Mouse (Mus musculus): Measurements from ENCODE around the gene Acvr1. TPM values are rescaled to one million over a fixed set of nuclear protein-coding genes. Genes with fewer than 3 reads are reported as not detected.

The Acvr1 gene
- polyA plus RNA-seq, 1 experiment from 2014 or later = 7.0 TPM

DNA sequence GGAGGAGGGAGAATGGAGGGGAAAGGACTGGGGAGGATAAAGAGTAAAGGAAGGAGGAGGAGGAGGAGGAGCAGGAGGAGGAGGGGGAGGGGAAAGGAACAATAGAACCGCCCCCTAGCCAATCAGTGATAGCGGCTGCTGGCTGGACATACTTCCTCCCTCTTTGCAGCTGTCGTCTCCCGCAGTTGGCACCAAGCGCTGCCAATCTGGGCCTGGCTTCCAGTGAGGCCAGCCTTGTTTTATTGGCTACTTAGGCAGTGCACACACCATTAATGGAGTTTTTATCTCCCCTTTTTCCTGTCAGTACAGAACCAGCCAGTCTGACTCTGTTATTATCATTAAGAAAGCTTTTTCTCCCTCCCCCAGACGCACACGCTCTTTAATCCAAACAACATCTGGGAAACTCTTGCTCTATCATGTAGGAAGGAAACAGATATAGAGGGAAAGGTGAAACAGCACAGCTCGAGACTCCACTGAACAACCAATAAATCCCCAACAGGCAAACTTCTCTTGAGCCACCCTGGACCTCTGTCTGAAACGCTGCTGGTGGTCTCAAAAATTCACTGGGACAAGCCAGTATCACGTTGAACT lies 34.6 kb downstream of the Acvr1 start:
- Histone ChIP-seq H3K27ac (peak overlapping the region; percentile 77), H3K27me3 (replicated peaks) (no peaks in the 10 kb centered on the region), H3K9me3 (no peaks in the 10 kb centered on the region), H3K36me3 (no peaks in the 10 kb centered on the region), H3K4me3 (replicated peaks) (0 out of 2 replicates have a peak overlapping the region, but pooled peaks have one; percentile 6), H3K4me2 (peak overlapping the region; percentile 38; the same call in 1 of the 2 replicates), H3K9ac (no peak overlapping the region), H3K4me1 (peaks cover 41% of the 10 kb centered on the region)
- peak; percentile 84 for ATAC-seq (ENCODE audit: insufficient read depth, low FRiP score, low read depth)
- WGBS = 13% methylated on average over 10 of the region's 10 CpGs

- no peak overlapping the region for H3K4me2 ChIP-seq
Measured at GRCm38 (mm10) chr2:58530521-58530920, 36.4 kb downstream of the Acvr1 start.

GRCm38 (mm10) chr2:58529860-58530440 lies 37.0 kb downstream of the Acvr1 start:
- no peak overlapping the region for H3K27ac ChIP-seq
- H3K36me3 ChIP-seq = no peaks in the 10 kb centered on the region
- no peak for ATAC-seq (ENCODE audit: insufficient read depth, low FRiP score, low read depth)
- H3K4me1 ChIP-seq = peaks cover 41% of the 10 kb centered on the region
- no peak overlapping the region for H3K4me2 ChIP-seq
- 42% methylated on average over 7 of the region's 7 CpGs for WGBS
- H3K9me3 ChIP-seq = no peaks in the 10 kb centered on the region
- no peak overlapping the region for H3K4me3 ChIP-seq (replicated peaks)
- H3K9ac ChIP-seq = no peak overlapping the region
- H3K27me3 ChIP-seq (replicated peaks) = no peaks in the 10 kb centered on the region

More at GRCm38 (mm10) chr2:58530521-58530920, 36.4 kb downstream of the Acvr1 start:
- Histone ChIP-seq H3K36me3 (no peaks in the 10 kb centered on the region), H3K4me1 (peaks cover 41% of the 10 kb centered on the region), H3K9me3 (no peaks in the 10 kb centered on the region), H3K4me3 (replicated peaks) (no peak overlapping the region), H3K27ac (no peak overlapping the region), H3K27me3 (replicated peaks) (no peaks in the 10 kb centered on the region), H3K9ac (no peak overlapping the region)
- ATAC-seq (ENCODE audit: insufficient read depth, low FRiP score, low read depth) = no peak
- 67% methylated on average over 4 of the region's 4 CpGs for WGBS

GRCm38 (mm10) chr2:58529384-58529783 lies 37.6 kb downstream of the Acvr1 start:
- H3K36me3 ChIP-seq = no peaks in the 10 kb centered on the region
- H3K9ac ChIP-seq = no peak overlapping the region
- 0 out of 2 replicates have a peak overlapping the region, but pooled peaks have one; percentile 2 for H3K27ac ChIP-seq
- no peak for ATAC-seq (ENCODE audit: insufficient read depth, low FRiP score, low read depth)
- H3K9me3 ChIP-seq = no peaks in the 10 kb centered on the region
- WGBS = 68% methylated on average over 5 of the region's 5 CpGs
- no peaks in the 10 kb centered on the region for H3K27me3 ChIP-seq (replicated peaks)
- H3K4me3 ChIP-seq (replicated peaks) = no peak overlapping the region
- no peak overlapping the region for H3K4me2 ChIP-seq
- peaks cover 35% of the 10 kb centered on the region for H3K4me1 ChIP-seq

GRCm38 (mm10) chr2:58527786-58528185 lies 39.2 kb downstream of the Acvr1 start:
- Histone ChIP-seq H3K9ac (no peak overlapping the region), H3K4me2 (no peak overlapping the region), H3K9me3 (no peaks in the 10 kb centered on the region), H3K4me3 (replicated peaks) (no peak overlapping the region), H3K4me1 (peaks cover 20% of the 10 kb centered on the region), H3K36me3 (no peaks in the 10 kb centered on the region), H3K27ac (no peak overlapping the region), H3K27me3 (replicated peaks) (no peaks in the 10 kb centered on the region)
- no peak for ATAC-seq (ENCODE audit: insufficient read depth, low FRiP score, low read depth)
- 95% methylated on average over 3 of the region's 3 CpGs for WGBS

DNA sequence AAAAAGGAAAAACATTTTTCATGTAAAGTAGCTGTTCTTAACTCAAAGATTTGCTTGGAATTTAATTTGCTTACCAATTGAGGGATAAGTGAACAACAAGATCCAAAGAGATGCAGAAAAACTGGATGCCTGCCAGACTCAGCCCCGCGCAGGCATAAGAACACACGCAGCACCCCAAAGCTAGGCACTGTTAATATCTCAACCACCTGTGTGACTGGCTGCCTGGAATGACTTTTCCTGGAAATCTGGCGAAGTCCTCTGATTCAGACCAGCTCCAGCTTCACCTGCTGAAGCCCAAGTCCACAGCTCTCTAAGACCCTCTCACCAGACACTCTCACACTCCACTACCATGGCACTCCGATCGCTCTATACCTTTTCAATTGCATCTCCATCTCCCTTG lies 42.6 kb downstream of the Acvr1 start:
- no peak overlapping the region for H3K9ac ChIP-seq
- ATAC-seq (ENCODE audit: insufficient read depth, low FRiP score, low read depth) = no peak
- H3K4me3 ChIP-seq (replicated peaks) = no peak overlapping the region
- H3K4me1 ChIP-seq = peaks cover 19% of the 10 kb centered on the region
- H3K4me2 ChIP-seq = no peak overlapping the region
- no peaks in the 10 kb centered on the region for H3K27me3 ChIP-seq (replicated peaks)
- H3K27ac ChIP-seq = no peak overlapping the region
- no peaks in the 10 kb centered on the region for H3K36me3 ChIP-seq
- WGBS = 87% methylated on average over 6 of the region's 6 CpGs
- no peaks in the 10 kb centered on the region for H3K9me3 ChIP-seq

DNA sequence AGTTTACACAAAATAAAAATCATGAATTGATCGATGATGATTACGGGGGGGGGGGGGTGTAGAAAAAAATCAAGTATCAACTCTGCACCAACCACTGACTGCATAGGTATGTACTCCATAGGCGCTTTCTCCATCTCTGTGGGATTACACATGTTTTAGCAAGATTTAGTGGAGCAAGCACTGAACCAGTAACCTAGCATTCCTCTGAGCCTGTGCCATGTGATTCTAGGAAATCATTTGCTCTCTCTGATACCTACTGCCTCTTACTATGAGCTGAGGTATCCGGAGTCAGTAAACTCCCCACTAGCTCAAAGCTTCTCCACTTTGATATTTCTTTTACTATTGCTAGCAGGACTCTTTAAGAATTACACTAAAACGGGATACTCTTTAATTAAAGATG lies 43.1 kb downstream of the Acvr1 start:
- H3K4me3 ChIP-seq (replicated peaks) = no peak overlapping the region
- WGBS = 86% methylated on average over 5 of the region's 5 CpGs
- no peak overlapping the region for H3K4me2 ChIP-seq
- H3K27ac ChIP-seq = no peak overlapping the region
- H3K9me3 ChIP-seq = no peaks in the 10 kb centered on the region
- no peak for ATAC-seq (ENCODE audit: insufficient read depth, low FRiP score, low read depth)
- no peaks in the 10 kb centered on the region for H3K27me3 ChIP-seq (replicated peaks)
- H3K36me3 ChIP-seq = no peaks in the 10 kb centered on the region
- H3K9ac ChIP-seq = no peak overlapping the region
- H3K4me1 ChIP-seq = peaks cover 17% of the 10 kb centered on the region; the same call in 1 of the 2 replicates

DNA sequence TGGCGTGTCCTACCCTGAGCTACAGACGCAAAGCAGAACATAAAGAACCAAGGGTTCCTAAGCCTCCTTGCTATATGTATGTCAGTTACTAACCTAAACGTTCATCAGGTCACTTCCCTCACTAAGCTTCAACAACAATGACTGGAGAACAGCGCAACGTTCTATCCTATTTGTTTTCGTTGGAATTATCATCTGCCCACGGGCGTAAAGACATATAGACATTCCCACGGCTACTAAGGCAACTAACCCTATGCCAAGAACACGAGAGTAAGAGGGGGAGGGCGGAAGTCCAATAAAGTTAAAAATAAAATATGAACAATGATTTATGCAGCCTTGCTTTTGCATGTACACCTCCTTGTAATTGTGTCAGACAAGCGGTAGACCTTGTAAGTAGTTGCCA lies 43.9 kb downstream of the Acvr1 start:
- Histone ChIP-seq H3K9ac (no peak overlapping the region), H3K27ac (no peak overlapping the region; the same call in 1 of the 2 replicates), H3K4me3 (replicated peaks) (no peak overlapping the region), H3K27me3 (replicated peaks) (no peaks in the 10 kb centered on the region), H3K4me1 (peaks cover 17% of the 10 kb centered on the region; the same call in 1 of the 2 replicates), H3K36me3 (no peaks in the 10 kb centered on the region), H3K9me3 (no peaks in the 10 kb centered on the region), H3K4me2 (no peak overlapping the region)
- no peak for ATAC-seq (ENCODE audit: insufficient read depth, low FRiP score, low read depth)
- whole genome bisulfite sequencing = 72% methylated on average over 12 of the region's 12 CpGs

GRCm38 (mm10) chr2:58521621-58522020 lies 45.3 kb downstream of the Acvr1 start:
- WGBS = 87% methylated on average over 6 of the region's 6 CpGs
- H3K4me3 ChIP-seq (replicated peaks) = no peak overlapping the region
- no peaks in the 10 kb centered on the region for H3K9me3 ChIP-seq
- no peak overlapping the region for H3K9ac ChIP-seq
- no peaks in the 10 kb centered on the region for H3K27me3 ChIP-seq (replicated peaks)
- no peaks in the 10 kb centered on the region for H3K36me3 ChIP-seq
- peaks cover 14% of the 10 kb centered on the region; the same call in 1 of the 2 replicates for H3K4me1 ChIP-seq
- H3K4me2 ChIP-seq = no peak overlapping the region
- no peak for ATAC-seq (ENCODE audit: insufficient read depth, low FRiP score, low read depth)
- no peak overlapping the region for H3K27ac ChIP-seq

DNA sequence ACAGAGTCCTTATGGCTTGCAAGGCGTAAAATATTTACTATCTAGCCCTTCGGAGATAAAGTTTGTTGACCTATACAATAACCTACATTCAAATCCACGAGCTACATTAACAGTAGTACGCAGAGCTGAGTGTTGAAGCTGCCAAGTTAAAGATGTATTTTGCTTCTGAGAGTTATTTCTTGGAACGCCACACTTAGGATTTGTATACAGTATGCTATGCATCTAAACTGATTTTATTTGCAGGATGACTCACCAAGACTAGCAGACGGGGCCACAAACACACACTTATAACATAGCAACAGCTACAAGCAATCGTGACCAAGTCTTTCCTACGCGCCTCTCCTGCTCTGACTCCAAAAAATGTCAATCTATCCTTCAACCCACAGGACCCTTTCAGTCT lies 46.2 kb downstream of the Acvr1 start:
- no peak overlapping the region for H3K4me2 ChIP-seq
- no peak overlapping the region for H3K27ac ChIP-seq
- H3K27me3 ChIP-seq (replicated peaks) = no peaks in the 10 kb centered on the region
- no peak for ATAC-seq (ENCODE audit: insufficient read depth, low FRiP score, low read depth)
- no peaks in the 10 kb centered on the region for H3K9me3 ChIP-seq
- H3K36me3 ChIP-seq = no peaks in the 10 kb centered on the region
- no peak overlapping the region for H3K4me3 ChIP-seq (replicated peaks)
- peaks cover 14% of the 10 kb centered on the region; the same call in 1 of the 2 replicates for H3K4me1 ChIP-seq
- H3K9ac ChIP-seq = no peak overlapping the region
- whole genome bisulfite sequencing = 57% methylated on average over 9 of the region's 9 CpGs

GRCm38 (mm10) chr2:58518517-58518916 lies 48.4 kb downstream of the Acvr1 start:
- WGBS = 81% methylated on average over 1 of the region's 1 CpGs
- peaks cover 14% of the 10 kb centered on the region; the same call in 1 of the 2 replicates for H3K4me1 ChIP-seq
- H3K4me3 ChIP-seq (replicated peaks) = no peak overlapping the region
- no peak overlapping the region for H3K4me2 ChIP-seq
- ATAC-seq (ENCODE audit: insufficient read depth, low FRiP score, low read depth) = no peak
- no peak overlapping the region for H3K27ac ChIP-seq
- H3K36me3 ChIP-seq = no peaks in the 10 kb centered on the region
- no peaks in the 10 kb centered on the region for H3K9me3 ChIP-seq
- no peak overlapping the region for H3K9ac ChIP-seq
- H3K27me3 ChIP-seq (replicated peaks) = no peaks in the 10 kb centered on the region

GRCm38 (mm10) chr2:58516920-58517319 lies 50.0 kb downstream of the Acvr1 start:
- Histone ChIP-seq H3K9me3 (no peaks in the 10 kb centered on the region), H3K4me1 (0 out of 2 replicates have a peak, but pooled peaks cover 9% of the 10 kb centered on the region), H3K36me3 (no peaks in the 10 kb centered on the region), H3K4me2 (no peak overlapping the region), H3K27ac (no peak overlapping the region), H3K9ac (no peak overlapping the region), H3K4me3 (replicated peaks) (no peak overlapping the region), H3K27me3 (replicated peaks) (no peaks in the 10 kb centered on the region)
- no peak for ATAC-seq (ENCODE audit: insufficient read depth, low FRiP score, low read depth)
- 56% methylated on average over 6 of the region's 6 CpGs for WGBS
